Mouse (Mus musculus): ENCODE measurements around the gene Bckdhb.

The Bckdhb gene

DNA sequence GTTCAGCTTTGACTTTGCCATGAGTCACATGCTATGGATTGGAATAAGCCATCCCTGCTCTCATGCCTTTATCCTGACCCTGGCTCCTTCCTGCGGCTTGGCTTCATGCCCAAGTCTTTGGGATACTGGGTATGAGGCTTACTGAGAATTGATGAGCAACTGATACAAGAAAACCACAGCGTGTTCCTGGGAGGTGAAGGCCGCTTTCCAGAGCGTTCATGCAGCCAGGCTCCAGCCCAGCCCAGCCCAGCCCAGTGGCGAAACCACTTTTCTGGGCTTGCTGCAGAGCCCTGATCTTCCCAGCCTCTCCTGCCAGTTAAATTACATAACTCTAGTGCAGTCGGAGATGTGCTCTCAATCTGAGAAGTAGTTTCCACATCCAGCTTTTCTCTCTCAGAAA lies 169.2 kb downstream of the Bckdhb start:
- DNase-seq (ENCODE audit: low read depth in 1 of 2, low spot score in 2 of 2) = no peak

GRCm38 (mm10) chr9:84096484-84097015 lies 171.6 kb downstream of the Bckdhb start:
- DNase-seq (ENCODE audit: low read depth in 1 of 2, low spot score in 2 of 2) = no peak

- DNase-seq (ENCODE audit: low read depth in 1 of 2, low spot score in 2 of 2) = no peak
These were observed 178.4 kb downstream of the Bckdhb start for GRCm38 (mm10) chr9:84103344-84103743.

DNA sequence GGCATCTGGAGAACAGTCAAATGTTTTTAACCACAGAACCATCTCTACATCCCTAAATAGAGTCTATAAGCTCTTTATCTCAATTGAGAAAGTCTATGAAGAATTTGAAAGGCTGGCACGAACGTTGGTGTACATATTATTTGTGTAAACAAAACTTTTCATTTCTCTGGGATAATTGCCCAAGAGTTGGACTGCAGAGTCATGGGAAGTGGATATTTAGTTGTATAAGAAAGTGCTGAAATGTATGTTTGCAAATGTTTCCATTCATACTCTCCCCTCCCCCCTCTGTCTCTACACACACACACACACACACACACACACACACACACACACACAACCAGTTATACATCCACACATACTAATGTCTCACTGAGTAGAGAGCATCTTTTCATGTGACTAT lies 181.5 kb downstream of the Bckdhb start:
- no peak for DNase-seq (ENCODE audit: low read depth in 1 of 2, low spot score in 2 of 2)

DNA sequence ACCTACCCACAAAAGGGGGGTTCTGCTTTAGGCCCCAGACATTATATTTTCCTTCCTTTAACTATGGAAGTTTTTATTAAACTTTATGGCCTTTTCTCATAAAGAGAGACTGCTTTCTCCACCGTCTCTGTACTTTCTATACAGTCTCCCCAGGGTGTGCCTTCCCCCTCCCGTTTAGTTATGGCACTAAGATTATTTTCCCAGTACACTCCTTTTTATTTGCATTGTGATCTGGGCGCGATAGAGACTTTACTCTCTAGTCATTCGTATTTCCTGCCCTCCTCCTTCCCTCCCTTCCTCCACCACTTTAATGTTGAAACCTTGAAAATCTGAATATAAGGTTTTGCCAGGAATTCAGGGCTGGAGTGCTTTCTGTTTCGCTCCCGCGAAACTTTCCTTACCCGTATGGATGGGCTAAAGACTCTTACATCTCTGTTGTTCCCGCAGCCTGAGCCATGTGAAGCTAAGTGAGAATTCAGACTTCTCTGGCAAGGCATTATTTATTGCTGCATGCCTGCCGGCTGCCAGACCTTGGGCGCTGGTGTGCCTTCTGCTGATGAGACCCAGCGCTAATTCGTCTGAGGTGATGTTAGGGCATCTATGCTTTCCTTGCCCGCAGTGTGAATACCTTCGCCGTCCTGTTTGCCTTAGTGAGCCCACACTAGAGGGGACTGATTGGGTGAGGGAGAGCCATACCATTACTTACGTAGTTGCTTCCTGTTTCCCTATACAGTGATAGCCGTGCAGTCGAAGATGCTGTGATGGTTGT lies 182.3 kb downstream of the Bckdhb start:
- DNase-seq (ENCODE audit: low read depth in 1 of 2, low spot score in 2 of 2) = no peak

GRCm38 (mm10) chr9:84108534-84108933 lies 183.6 kb downstream of the Bckdhb start:
- no peak for DNase-seq (ENCODE audit: low read depth in 1 of 2, low spot score in 2 of 2)

GRCm38 (mm10) chr9:84109777-84110478 lies 185.0 kb downstream of the Bckdhb start:
- no peak for DNase-seq (ENCODE audit: low read depth in 1 of 2, low spot score in 2 of 2)

DNA sequence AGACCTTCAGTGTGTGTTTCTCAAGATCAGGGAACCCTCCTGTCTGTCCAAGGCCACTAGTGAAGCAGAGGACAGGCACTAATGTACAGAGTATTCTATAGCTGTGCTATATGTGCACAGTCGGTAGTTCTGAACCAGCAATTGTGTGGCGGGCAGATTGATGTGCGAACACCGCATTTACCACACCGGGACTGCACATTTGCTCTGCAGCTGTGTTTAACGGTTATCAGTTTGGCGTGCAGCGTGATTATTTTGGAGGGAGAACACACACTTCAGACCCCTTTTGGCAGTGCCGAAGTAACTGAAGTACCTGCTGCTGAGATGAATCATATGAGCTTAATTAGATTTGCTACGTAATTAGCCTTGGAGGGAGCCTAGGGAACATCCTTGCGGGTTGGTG lies 185.7 kb downstream of the Bckdhb start:
- DNase-seq (ENCODE audit: low read depth in 1 of 2, low spot score in 2 of 2) = no peak

GRCm38 (mm10) chr9:84112319-84112718 lies 187.4 kb downstream of the Bckdhb start:
- DNase-seq (ENCODE audit: low read depth in 1 of 2, low spot score in 2 of 2) = no peak

- no peak for DNase-seq (ENCODE audit: low read depth in 1 of 2, low spot score in 2 of 2)
These were observed 188.1 kb downstream of the Bckdhb start for GRCm38 (mm10) chr9:84112842-84113568.

DNA sequence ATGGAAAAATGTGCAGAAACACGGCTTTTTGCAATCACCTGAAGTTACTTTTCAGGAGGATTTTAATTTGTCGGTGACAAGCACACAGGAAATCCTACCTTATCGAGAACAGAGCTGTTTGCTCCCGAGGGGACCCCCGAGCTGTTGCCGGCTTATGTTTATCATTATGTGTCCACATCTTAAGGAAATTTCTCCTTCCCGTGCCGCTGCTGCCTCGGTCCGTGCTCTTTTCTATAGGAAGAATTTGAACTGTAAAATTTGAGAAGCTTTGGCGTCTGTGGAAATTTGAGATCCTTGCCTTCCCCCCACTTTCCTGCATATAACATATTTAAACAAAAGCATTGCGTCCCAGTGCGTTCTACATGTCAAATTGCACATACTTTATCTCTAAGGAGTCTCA lies 189.3 kb downstream of the Bckdhb start:
- DNase-seq (ENCODE audit: low read depth in 1 of 2, low spot score in 2 of 2) = no peak

DNA sequence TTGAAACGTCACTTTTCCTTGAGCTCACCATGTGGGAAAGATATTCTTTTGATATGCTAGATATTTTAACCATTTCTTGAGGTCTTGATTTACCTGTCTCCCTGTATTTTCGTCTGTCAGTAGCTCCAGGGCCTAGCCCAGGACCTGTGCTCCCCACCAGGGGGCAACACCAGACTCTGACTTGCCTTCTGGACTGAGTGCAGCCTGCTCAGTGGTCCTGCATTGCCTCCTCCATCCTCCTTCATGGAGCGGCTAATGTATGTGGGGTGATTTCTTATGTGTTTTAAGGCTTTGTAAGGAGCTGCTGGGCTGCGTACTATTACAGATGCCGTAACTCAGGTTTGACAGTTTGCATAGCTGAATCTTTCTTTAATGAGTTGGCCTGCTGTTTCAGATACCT lies 192.4 kb downstream of the Bckdhb start:
- DNase-seq (ENCODE audit: low read depth in 1 of 2, low spot score in 2 of 2) = no peak

DNA sequence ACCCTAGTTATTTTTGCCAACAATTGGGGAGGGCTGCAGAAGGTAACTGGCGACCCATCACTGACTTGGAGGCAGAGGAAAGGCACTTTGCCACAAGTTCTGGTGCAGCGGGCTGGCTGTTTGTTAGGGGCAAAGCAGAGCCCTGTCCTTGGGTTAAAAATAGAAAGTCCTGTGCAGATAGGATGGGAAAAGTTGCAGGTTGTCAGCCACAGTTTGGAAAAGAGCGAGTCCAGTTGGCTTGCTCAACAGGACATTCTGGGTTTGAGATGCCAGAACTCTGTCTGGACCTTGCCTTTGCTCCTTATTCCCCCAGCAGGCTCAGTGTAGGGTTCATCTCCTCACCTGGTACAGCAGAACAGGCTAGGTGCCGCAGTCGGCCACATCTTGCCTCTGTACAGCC lies 200.1 kb downstream of the Bckdhb start:
- DNase-seq (ENCODE audit: low read depth in 1 of 2, low spot score in 2 of 2) = no peak

DNA sequence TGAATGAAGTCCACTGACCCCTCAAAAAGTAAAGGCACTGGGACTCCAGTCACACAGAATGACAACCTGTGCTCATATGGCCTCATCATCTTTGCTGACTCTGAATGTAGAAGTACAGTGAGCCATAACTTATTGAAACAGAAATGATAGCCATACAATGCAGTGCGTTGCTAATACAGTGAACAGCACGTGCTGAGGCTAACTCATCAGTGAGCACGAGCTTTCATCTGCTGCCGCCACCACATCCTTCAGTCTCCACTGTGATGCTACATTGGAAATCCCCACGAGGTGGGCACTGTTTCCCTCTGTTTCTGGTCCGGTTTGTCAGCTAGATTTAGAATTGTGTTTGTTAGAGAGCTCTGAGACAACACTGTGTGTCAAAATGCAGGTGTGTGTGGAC lies 205.4 kb downstream of the Bckdhb start:
- no peak for DNase-seq (ENCODE audit: low read depth in 1 of 2, low spot score in 2 of 2)

DNA sequence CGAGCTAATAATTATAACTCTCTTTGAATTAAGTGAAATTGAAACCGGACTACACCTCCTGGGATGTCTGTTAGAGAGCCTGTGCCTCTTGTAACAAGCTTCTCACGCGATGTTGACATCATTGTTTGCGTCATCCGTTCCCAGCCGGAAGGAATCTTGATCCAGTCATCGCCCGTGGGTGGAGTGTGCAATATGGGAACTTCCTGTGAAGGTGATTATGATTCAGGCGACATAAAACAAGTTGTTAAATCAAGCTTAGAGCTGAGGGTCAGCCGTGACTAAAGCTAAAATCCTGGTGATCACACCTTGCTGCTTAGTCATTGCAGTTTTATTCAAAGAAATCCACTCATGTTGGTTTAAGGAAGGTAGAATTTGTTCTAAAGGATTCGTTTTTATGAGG lies 210.1 kb downstream of the Bckdhb start:
- DNase-seq (ENCODE audit: low read depth in 1 of 2, low spot score in 2 of 2) = no peak

- no peak for DNase-seq (ENCODE audit: low read depth in 1 of 2, low spot score in 2 of 2)
These were observed 212.2 kb downstream of the Bckdhb start for GRCm38 (mm10) chr9:84137192-84137591.

DNA sequence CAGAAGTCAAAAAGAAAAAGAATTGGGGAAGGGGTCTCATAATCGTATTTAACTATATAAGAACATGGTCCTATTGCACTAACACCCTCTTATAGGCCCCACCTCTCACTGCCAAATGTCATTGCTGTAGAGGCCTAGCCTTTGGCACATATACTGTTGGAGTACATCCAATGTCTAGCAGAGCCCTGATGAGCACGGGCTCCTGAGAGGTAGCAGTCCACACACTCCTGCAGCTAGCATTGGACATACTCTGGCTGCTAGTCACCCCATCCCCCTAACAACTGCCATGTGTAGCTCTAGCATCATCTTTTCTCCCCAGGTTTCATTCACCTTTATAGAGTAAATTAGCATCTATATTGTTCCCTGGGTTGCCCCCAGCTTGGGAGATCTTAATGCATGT lies 223.2 kb downstream of the Bckdhb start:
- no peak for DNase-seq (ENCODE audit: low read depth in 1 of 2, low spot score in 2 of 2)

Measured in monocyte, adult 2 months (primary cell).